Mouse (Mus musculus) midbrain, embryonic 13.5 days (tissue): ENCODE results near the gene Syce2. TPM values are rescaled to one million over a fixed set of nuclear protein-coding genes. Genes with fewer than 3 reads are reported as not detected.

Source experiments
- ATAC-seq: fragments of 200-750 bp; cut with Nextera tagmentation; 2 replicates; pipeline ENCODE4 v1.8.0; 2017; ENCODE audit warnings: mild to moderate bottlenecking, moderate TSS enrichment, moderate library complexity
- H3K27ac ChIP-seq: fragments of 300-500 bp; sonication (generic); 2 replicates; pipeline ENCODE4 v1.5.1; 2015; ENCODE audit warnings: inconsistent platforms, mild to moderate bottlenecking, moderate library complexity
- H3K27me3 ChIP-seq: fragments of 300-500 bp; sonication (generic); 2 replicates; pipeline ENCODE4 v1.6.1; 2015; ENCODE audit warnings: mild to moderate bottlenecking, inconsistent platforms
- H3K36me3 ChIP-seq: fragments of 300-500 bp; sonication (generic); 2 replicates; pipeline ENCODE4 v1.6.1; 2015; ENCODE audit warnings: mild to moderate bottlenecking, inconsistent platforms
- H3K4me1 ChIP-seq: fragments of 300-500 bp; sonication (generic); replicated peaks from 2 replicates; pipeline ENCODE4 v1.6.1; 2015; ENCODE audit warnings: inconsistent platforms
- H3K4me2 ChIP-seq: fragments of 300-500 bp; sonication (generic); replicated peaks from 2 replicates; pipeline ENCODE4 v1.6.1; 2015; ENCODE audit warnings: moderate library complexity, mild to moderate bottlenecking, inconsistent platforms
- H3K4me3 ChIP-seq: fragments of 300-500 bp; sonication (generic); replicated peaks from 2 replicates; pipeline ENCODE4 v1.5.1; 2015; ENCODE audit warnings: mild to moderate bottlenecking, inconsistent platforms
- H3K9ac ChIP-seq: fragments of 300-500 bp; sonication (generic); replicated peaks from 2 replicates; pipeline ENCODE4 v1.6.1; 2015; ENCODE audit warnings: mild to moderate bottlenecking, inconsistent platforms
- H3K9me3 ChIP-seq: fragments of 300-500 bp; sonication (generic); 2 replicates; pipeline ENCODE4 v1.6.1; 2016; ENCODE audit warnings: mild to moderate bottlenecking, inconsistent platforms
- WGBS: fragments of 180-500 bp; shearing (Covaris S2); methylation state at CpG from one replicate; pipeline ENCODE4 v1.1.7; 2015; 5-methylcytosine and 5-hydroxymethylcytosine counted together
- polyA plus RNA-seq: library from polyadenylated mRNA; unstranded; fragments of >200 nt; fragmentation: Nextera tagmentation; extraction: Ambion mirVana; gene quantifications from 2 replicates; pipeline ENCODE4 v1.2.1, GENCODE M21; 2015

Gene Syce2
- polyA plus RNA-seq, 1 experiment from 2014 or later = 23.6 TPM

DNA sequence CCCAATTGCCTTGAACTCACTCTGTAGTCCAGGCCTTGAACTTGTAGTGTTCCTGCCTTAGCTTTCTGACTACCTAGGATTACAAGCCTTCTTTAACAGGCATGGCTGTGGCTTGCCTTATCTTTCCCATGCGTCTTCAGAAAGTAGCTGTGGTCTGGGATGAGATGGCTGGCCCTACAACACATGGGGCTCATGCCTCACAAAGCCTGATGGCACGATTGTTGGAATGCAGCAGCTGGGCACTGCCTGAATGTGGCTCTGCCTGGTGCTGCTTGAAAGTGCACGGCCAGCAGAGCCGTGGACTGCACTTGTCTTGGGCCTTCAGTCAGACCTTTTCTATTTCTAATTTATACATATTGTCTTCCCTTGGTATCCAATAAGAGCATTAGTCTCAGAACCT lies 12.8 kb downstream of the Syce2 start:
- H3K9ac ChIP-seq = no peak overlapping the region
- peaks cover 40% of the 10 kb centered on the region for H3K36me3 ChIP-seq
- H3K4me3 ChIP-seq = no peak overlapping the region
- no peaks in the 10 kb centered on the region for H3K27me3 ChIP-seq
- no peaks in the 10 kb centered on the region for H3K4me1 ChIP-seq
- H3K9me3 ChIP-seq = no peaks in the 10 kb centered on the region
- ATAC-seq = no peak
- no peak overlapping the region for H3K27ac ChIP-seq
- no peak overlapping the region for H3K4me2 ChIP-seq
- 96% methylated on average over 4 of the region's 4 CpGs for WGBS

DNA sequence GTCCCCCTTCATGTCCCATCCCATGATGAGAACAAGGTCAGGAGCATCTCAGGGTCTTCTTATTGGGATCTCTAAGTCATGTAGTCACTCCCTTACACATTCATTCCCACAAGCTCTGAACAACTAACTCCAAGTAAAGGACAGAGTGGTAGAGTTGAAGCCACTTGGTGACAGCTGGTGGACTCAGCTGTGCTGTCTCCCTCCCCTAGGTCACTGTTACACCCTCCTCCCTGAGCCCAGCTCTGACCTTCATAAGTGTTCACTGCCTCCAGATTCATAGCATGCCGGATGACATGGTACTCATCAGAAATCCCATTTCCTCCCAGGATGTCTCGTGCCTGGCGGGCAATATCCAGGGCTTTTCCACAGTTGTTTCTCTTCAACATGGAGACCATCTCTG lies 16.4 kb downstream of the Syce2 start:
- no peak overlapping the region for H3K4me3 ChIP-seq
- no peak overlapping the region for H3K4me2 ChIP-seq
- no peak overlapping the region for H3K9ac ChIP-seq
- 93% methylated on average over 3 of the region's 3 CpGs for WGBS
- peaks cover 10% of the 10 kb centered on the region for H3K4me1 ChIP-seq
- ATAC-seq = no peak
- no peaks in the 10 kb centered on the region for H3K9me3 ChIP-seq
- H3K27me3 ChIP-seq = no peaks in the 10 kb centered on the region
- H3K27ac ChIP-seq = no peak overlapping the region
- H3K36me3 ChIP-seq = peaks cover 55% of the 10 kb centered on the region

GRCm38 (mm10) chr8:84889141-84889540 lies 17.2 kb downstream of the Syce2 start:
- ATAC-seq = no peak
- H3K27ac ChIP-seq = no peak overlapping the region

GRCm38 (mm10) chr8:84892993-84893708 lies 21.2 kb downstream of the Syce2 start:
- Histone ChIP-seq H3K9me3 (no peaks in the 10 kb centered on the region), H3K4me3 (peak overlapping the region; percentile 57), H3K27ac (peak overlapping the region; percentile 10; the same call in 1 of the 2 replicates), H3K9ac (peak overlapping the region; percentile 76), H3K4me2 (peak overlapping the region; percentile 71), H3K4me1 (peaks cover 19% of the 10 kb centered on the region), H3K27me3 (no peaks in the 10 kb centered on the region), H3K36me3 (peaks cover 28% of the 10 kb centered on the region)
- peak; percentile 71 for ATAC-seq
- WGBS = 10% methylated on average over 31 of the region's 31 CpGs

More at GRCm38 (mm10) chr8:84889141-84889540, 17.2 kb downstream of the Syce2 start:
- H3K9ac ChIP-seq = no peak overlapping the region
- H3K4me1 ChIP-seq = peaks cover 14% of the 10 kb centered on the region
- H3K4me2 ChIP-seq = no peak overlapping the region
- no peaks in the 10 kb centered on the region for H3K27me3 ChIP-seq
- 98% methylated on average over 1 of the region's 1 CpGs for WGBS
- H3K36me3 ChIP-seq = peaks cover 55% of the 10 kb centered on the region
- no peaks in the 10 kb centered on the region for H3K9me3 ChIP-seq
- no peak overlapping the region for H3K4me3 ChIP-seq

GRCm38 (mm10) chr8:84893709-84894134 lies 21.8 kb downstream of the Syce2 start, which contains the start of gene Gcdh:
TSS of gene Gcdh (minus strand) at chr8:84893921.
- Histone ChIP-seq H3K4me3 (peak within 1 kb of the TSS; percentile 57), H3K4me2 (peak within 1 kb of the TSS; percentile 71), H3K9ac (peak within 1 kb of the TSS; percentile 76), H3K36me3 (peaks cover 22% of the 10 kb centered on the region), H3K9me3 (no peaks in the 10 kb centered on the region), H3K27me3 (no peaks in the 10 kb centered on the region), H3K4me1 (peaks cover 19% of the 10 kb centered on the region), H3K27ac (peak within 1 kb of the TSS; percentile 10; the same call in 1 of the 2 replicates)
- ATAC-seq = peak; percentile 99
- under 1% methylated on average over 11 of the region's 11 CpGs for WGBS

DNA sequence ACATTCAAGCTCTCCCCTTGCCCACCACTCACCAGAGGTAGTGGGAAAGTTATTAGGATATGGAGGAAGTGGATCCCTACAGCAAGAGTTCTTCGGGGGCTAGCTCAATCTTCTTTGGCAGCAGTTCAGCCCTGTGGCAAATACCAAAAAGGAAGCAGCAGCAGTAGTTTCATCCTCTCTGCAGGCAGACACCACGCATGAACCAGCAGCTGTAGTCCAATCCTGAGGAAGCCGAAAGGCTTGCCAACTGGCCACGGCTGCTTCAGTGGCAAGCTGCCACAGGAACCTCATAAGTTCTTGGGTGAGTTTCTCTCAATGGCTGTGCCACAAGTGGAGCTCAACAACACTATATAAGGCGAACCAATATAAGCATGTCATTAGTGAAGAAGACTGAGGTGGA lies 24.1 kb downstream of the Syce2 start:
- 89% methylated on average over 5 of the region's 5 CpGs for WGBS
- Histone ChIP-seq H3K9me3 (no peaks in the 10 kb centered on the region), H3K9ac (no peak overlapping the region), H3K4me3 (no peak overlapping the region), H3K27ac (no peak overlapping the region), H3K4me1 (peaks cover 19% of the 10 kb centered on the region), H3K27me3 (peaks cover 11% of the 10 kb centered on the region), H3K36me3 (peaks cover 5% of the 10 kb centered on the region; the same call in 1 of the 2 replicates), H3K4me2 (no peak overlapping the region)
- ATAC-seq = no peak

- H3K9me3 ChIP-seq = no peaks in the 10 kb centered on the region
- H3K27me3 ChIP-seq = peaks cover 43% of the 10 kb centered on the region
- H3K9ac ChIP-seq = no peak overlapping the region
- H3K4me1 ChIP-seq = peaks cover 15% of the 10 kb centered on the region
- no peak for ATAC-seq
- WGBS = 56% methylated on average over 4 of the region's 4 CpGs
- H3K4me3 ChIP-seq = no peak overlapping the region
- H3K27ac ChIP-seq = no peak overlapping the region
- H3K4me2 ChIP-seq = no peak overlapping the region
- no peaks in the 10 kb centered on the region for H3K36me3 ChIP-seq
These were observed 29.2 kb downstream of the Syce2 start for GRCm38 (mm10) chr8:84901071-84901470.

DNA sequence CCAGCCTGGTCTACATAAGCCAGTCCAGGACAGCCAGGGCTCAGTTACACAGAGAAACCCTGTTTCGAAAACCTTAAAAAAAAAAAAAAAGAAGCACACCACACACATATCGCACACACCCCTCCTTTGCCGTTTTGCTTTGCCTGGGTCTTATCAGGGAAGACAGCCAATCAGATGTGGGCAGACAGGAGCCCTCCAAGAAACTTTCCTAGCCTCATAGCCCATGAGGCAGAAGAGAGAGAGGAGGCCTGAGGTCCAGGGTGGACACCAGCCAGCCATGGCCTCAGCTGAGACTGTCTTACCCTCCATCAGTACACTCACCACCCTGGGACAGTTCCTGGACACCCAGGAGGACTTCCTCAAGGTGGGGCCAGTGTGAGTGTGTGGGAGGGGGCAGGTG lies 29.8 kb downstream of the Syce2 start, which contains the start of gene Klf1:
Gene Klf1, plus strand, starts transcription at position 177 of the 400 bp plus-strand sequence.
- peaks cover 15% of the 10 kb centered on the region for H3K4me1 ChIP-seq
- peaks cover 43% of the 10 kb centered on the region for H3K27me3 ChIP-seq
- H3K4me2 ChIP-seq = peak within 1 kb of the TSS; percentile 76
- WGBS = 87% methylated on average over 3 of the region's 3 CpGs
- H3K4me3 ChIP-seq = peak within 1 kb of the TSS; percentile 46
- H3K9me3 ChIP-seq = no peaks in the 10 kb centered on the region
- H3K27ac ChIP-seq = no peak within 1 kb of the TSS
- ATAC-seq = no peak
- no peaks in the 10 kb centered on the region for H3K36me3 ChIP-seq
- H3K9ac ChIP-seq = peak within 1 kb of the TSS; percentile 63

- Histone ChIP-seq H3K9ac (peak overlapping the region; percentile 63), H3K4me1 (peaks cover 15% of the 10 kb centered on the region), H3K9me3 (no peaks in the 10 kb centered on the region), H3K36me3 (no peaks in the 10 kb centered on the region), H3K4me3 (peak overlapping the region; percentile 46), H3K27me3 (peaks cover 43% of the 10 kb centered on the region), H3K27ac (no peak overlapping the region), H3K4me2 (peak overlapping the region; percentile 76)
- 3% methylated on average over 24 of the region's 24 CpGs for WGBS
- no peak; the same call in 1 of the 2 replicates for ATAC-seq
These were observed 30.5 kb downstream of the Syce2 start for GRCm38 (mm10) chr8:84902367-84902919.

GRCm38 (mm10) chr8:84902920-84903661 lies 31.2 kb downstream of the Syce2 start:
- Histone ChIP-seq H3K27me3 (peaks cover 43% of the 10 kb centered on the region), H3K36me3 (no peaks in the 10 kb centered on the region), H3K4me3 (peak overlapping the region; percentile 46), H3K4me2 (peak overlapping the region; percentile 76), H3K27ac (no peak overlapping the region), H3K4me1 (peaks cover 15% of the 10 kb centered on the region), H3K9ac (peak overlapping the region; percentile 63), H3K9me3 (no peaks in the 10 kb centered on the region)
- ATAC-seq = peak; percentile 93
- WGBS = under 1% methylated on average over 59 of the region's 68 CpGs

GRCm38 (mm10) chr8:84904351-84904750 lies 32.4 kb downstream of the Syce2 start:
- Histone ChIP-seq H3K9ac (no peak overlapping the region), H3K4me1 (peaks cover 26% of the 10 kb centered on the region), H3K36me3 (no peaks in the 10 kb centered on the region), H3K9me3 (no peaks in the 10 kb centered on the region), H3K4me2 (no peak overlapping the region), H3K4me3 (no peak overlapping the region), H3K27me3 (peaks cover 45% of the 10 kb centered on the region), H3K27ac (no peak overlapping the region)
- no peak for ATAC-seq
- 86% methylated on average over 7 of the region's 7 CpGs for WGBS

- Histone ChIP-seq H3K4me2 (no peak overlapping the region), H3K27me3 (peaks cover 54% of the 10 kb centered on the region), H3K4me1 (peaks cover 28% of the 10 kb centered on the region), H3K9me3 (no peaks in the 10 kb centered on the region), H3K36me3 (peaks cover 24% of the 10 kb centered on the region), H3K9ac (no peak overlapping the region), H3K4me3 (no peak overlapping the region), H3K27ac (no peak overlapping the region)
- no peak for ATAC-seq
- WGBS = 93% methylated on average over 9 of the region's 9 CpGs
These were observed 35.1 kb downstream of the Syce2 start for GRCm38 (mm10) chr8:84907037-84907436.
